Mouse (Mus musculus) lung, postnatal 0 days (tissue): ENCODE measurements around the gene Dtx3.

Source experiments
- CTCF ChIP-seq: IDR thresholded peaks from 2 replicates; pipeline ENCODE4 v1.5.1; 2016; ENCODE audit warnings: antibody characterized with exemption, mild to moderate bottlenecking
- EP300 ChIP-seq: IDR thresholded peaks from 2 replicates; pipeline ENCODE4 v1.6.1; 2016; ENCODE audit warnings: antibody characterized with exemption, mild to moderate bottlenecking, control low read depth

DNA sequence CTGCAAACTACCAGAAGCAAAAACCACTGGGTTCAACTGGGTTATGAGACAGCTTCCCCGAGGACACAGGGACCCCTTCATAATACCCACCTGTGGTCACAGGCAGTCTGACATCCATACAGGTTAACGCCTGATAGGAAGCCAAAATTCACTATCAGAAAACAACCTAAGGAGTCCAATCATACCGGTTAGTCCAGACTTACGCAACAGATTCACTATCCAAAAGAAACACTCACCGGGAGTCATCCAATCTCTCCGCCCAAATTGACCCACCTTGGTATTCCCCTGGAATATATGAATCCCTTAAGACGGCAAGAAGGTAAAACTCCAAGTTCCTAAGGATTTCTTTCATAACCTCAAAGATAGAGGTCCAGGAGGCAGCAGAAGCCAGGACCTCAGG is 51.0 kb downstream of the Dtx3 start:
- TF ChIP-seq EP300 (no peak), CTCF (no peak)
